Mouse (Mus musculus) CD8-positive naive resting alpha-beta T cell, adult 2 months (primary cell): ENCODE results near the gene Inafm1.
"Not testable (repeated sequence)": the region's sequence is repeated elsewhere in the genome, so short reads cannot be mapped to it uniquely, and the experiment has no call there.

Source experiments
- DNase-seq, 2 experiments: peaks; one replicate each; pipeline ENCODE4 v3.0.0; 2022; ENCODE audit warnings: low read depth in 2 of 2, low spot score in 2 of 2

Inafm1 gene

GRCm38 (mm10) chr7:16263843-16264242 is 9.6 kb downstream of the Inafm1 start:
- no peak for DNase-seq

- peak; percentile 61 to 75 for DNase-seq
Observed at GRCm38 (mm10) chr7:16263015-16263787, 10.2 kb downstream of the Inafm1 start.

GRCm38 (mm10) chr7:16261097-16261496 is 12.3 kb downstream of the Inafm1 start:
- no peak for DNase-seq

- no peak for DNase-seq
Observed at GRCm38 (mm10) chr7:16259110-16259590, 14.3 kb downstream of the Inafm1 start, which contains the start of gene C5ar1. TSS of gene C5ar1 (minus strand) at chr7:16259540.

- DNase-seq = no peak
Observed at GRCm38 (mm10) chr7:16257830-16258229, 15.6 kb downstream of the Inafm1 start.

- DNase-seq = not testable (repeated sequence)
Observed at GRCm38 (mm10) chr7:16255963-16256362, 17.5 kb downstream of the Inafm1 start.

GRCm38 (mm10) chr7:16254195-16254594 is 19.2 kb downstream of the Inafm1 start:
- no peak for DNase-seq

GRCm38 (mm10) chr7:16250687-16251086 is 22.7 kb downstream of the Inafm1 start:
- DNase-seq = no peak

- DNase-seq = no peak
Observed at GRCm38 (mm10) chr7:16245958-16246357, 27.5 kb downstream of the Inafm1 start.

GRCm38 (mm10) chr7:16244067-16244466 is 29.4 kb downstream of the Inafm1 start, which contains the start of gene C5ar2:
TSS of gene C5ar2 (minus strand) at chr7:16244154.
- no peak for DNase-seq

- DNase-seq = no peak
Observed at GRCm38 (mm10) chr7:16242198-16242597, 31.2 kb downstream of the Inafm1 start.

GRCm38 (mm10) chr7:16241787-16242186 is 31.6 kb downstream of the Inafm1 start:
- DNase-seq = no peak

- DNase-seq = no peak
Observed at GRCm38 (mm10) chr7:16240978-16241303, 32.5 kb downstream of the Inafm1 start.

GRCm38 (mm10) chr7:16240281-16240977 is 33.0 kb downstream of the Inafm1 start:
- no peak for DNase-seq

- no peak for DNase-seq
Observed at GRCm38 (mm10) chr7:16239554-16239997, 33.8 kb downstream of the Inafm1 start.

- no peak for DNase-seq
Observed at GRCm38 (mm10) chr7:16229869-16230268, 43.5 kb downstream of the Inafm1 start.
